Mouse (Mus musculus) embryonic facial prominence, embryonic 15.5 days (tissue): ENCODE results near the gene Brd3. TPM values are rescaled to one million over a fixed set of nuclear protein-coding genes. Genes with fewer than 3 reads are reported as not detected.
A peak's percentile ranks its signal among the peaks of the same experiment; 100 is the strongest.

Source experiments
- ATAC-seq: fragments of 200-750 bp; cut with Nextera tagmentation; 2 replicates; pipeline ENCODE4 v1.8.0; 2017; ENCODE audit warnings: low read depth, moderate TSS enrichment; ENCODE audit not compliant: insufficient number of reproducible peaks, low FRiP score, low TSS enrichment
- H3K27ac ChIP-seq: fragments of 300-500 bp; sonication (generic); replicated peaks from 2 replicates; pipeline ENCODE4 v1.5.1; 2015; ENCODE audit warnings: mild to moderate bottlenecking, inconsistent platforms
- H3K27me3 ChIP-seq: fragments of 300-500 bp; sonication (generic); 2 replicates; pipeline ENCODE4 v1.6.1; 2015; ENCODE audit warnings: inconsistent platforms
- H3K36me3 ChIP-seq: fragments of 300-500 bp; sonication (generic); 2 replicates; pipeline ENCODE4 v1.6.1; 2015; ENCODE audit warnings: mild to moderate bottlenecking, inconsistent platforms
- H3K4me1 ChIP-seq: fragments of 300-500 bp; sonication (generic); 2 replicates; pipeline ENCODE4 v1.6.1; 2015; ENCODE audit warnings: inconsistent platforms
- H3K4me2 ChIP-seq: fragments of 300-500 bp; sonication (generic); replicated peaks from 2 replicates; pipeline ENCODE4 v1.6.1; 2015; ENCODE audit warnings: mild to moderate bottlenecking, inconsistent platforms
- H3K4me3 ChIP-seq: fragments of 300-500 bp; sonication (generic); replicated peaks from 2 replicates; pipeline ENCODE4 v1.5.1; 2015; ENCODE audit warnings: mild to moderate bottlenecking, inconsistent platforms
- H3K9ac ChIP-seq: fragments of 300-500 bp; sonication (generic); 2 replicates; pipeline ENCODE4 v1.6.1; 2015; ENCODE audit warnings: inconsistent platforms
- H3K9me3 ChIP-seq: fragments of 300-500 bp; sonication (generic); replicated peaks from 2 replicates; pipeline ENCODE4 v1.6.1; 2016; ENCODE audit warnings: inconsistent platforms
- WGBS: fragments of 180-500 bp; shearing (Covaris S2); methylation state at CpG from one replicate; pipeline ENCODE4 v1.1.7; 2015; 5-methylcytosine and 5-hydroxymethylcytosine counted together
- polyA plus RNA-seq: library from polyadenylated mRNA; unstranded; fragments of >200 nt; fragmentation: Nextera tagmentation; extraction: Ambion mirVana; gene quantifications from 2 replicates; pipeline ENCODE4 v1.2.1, GENCODE M21; 2015

Brd3 gene
- polyA plus RNA-seq, 1 experiment from 2014 or later, result 121 TPM

GRCm38 (mm10) chr2:27442708-27443449 lies 64.6 kb downstream of the Brd3 start:
- peak overlapping the region; percentile 69 for H3K4me3 ChIP-seq
- H3K9ac ChIP-seq, result peak overlapping the region; percentile 74
- no peaks in the 10 kb centered on the region for H3K27me3 ChIP-seq
- H3K27ac ChIP-seq, result peak overlapping the region; percentile 63
- 31% methylated on average over 20 of the region's 20 CpGs for WGBS
- ATAC-seq, result peak; percentile 23
- peaks cover 28% of the 10 kb centered on the region for H3K4me1 ChIP-seq
- H3K4me2 ChIP-seq, result peak overlapping the region; percentile 79
- no peaks in the 10 kb centered on the region for H3K9me3 ChIP-seq
- H3K36me3 ChIP-seq, result peaks cover 30% of the 10 kb centered on the region

- H3K4me3 ChIP-seq, result peak within 1 kb of the TSS; percentile 69
- no peaks in the 10 kb centered on the region for H3K27me3 ChIP-seq
- H3K9me3 ChIP-seq, result no peaks in the 10 kb centered on the region
- ATAC-seq, result peak; percentile 91
- WGBS, result 2% methylated on average over 36 of the region's 36 CpGs
- peaks cover 28% of the 10 kb centered on the region for H3K4me1 ChIP-seq
- H3K9ac ChIP-seq, result peak within 1 kb of the TSS; percentile 74
- peak within 1 kb of the TSS; percentile 88 for H3K27ac ChIP-seq
- peak within 1 kb of the TSS; percentile 79 for H3K4me2 ChIP-seq
- peaks cover 24% of the 10 kb centered on the region for H3K36me3 ChIP-seq
Observed at GRCm38 (mm10) chr2:27441767-27442707, 65.4 kb downstream of the Brd3 start, which contains the start of gene Brd3os. Brd3os (plus strand) TSS chr2:27442324.

GRCm38 (mm10) chr2:27438281-27438680 lies 69.2 kb downstream of the Brd3 start:
- Histone ChIP-seq H3K9me3 (no peaks in the 10 kb centered on the region), H3K27ac (no peak overlapping the region), H3K9ac (no peak overlapping the region), H3K4me2 (no peak overlapping the region), H3K4me3 (no peak overlapping the region), H3K36me3 (no peaks in the 10 kb centered on the region), H3K4me1 (peaks cover 21% of the 10 kb centered on the region), H3K27me3 (no peaks in the 10 kb centered on the region)
- WGBS, result 21% methylated on average over 11 of the region's 11 CpGs
- ATAC-seq, result no peak

- Histone ChIP-seq H3K4me3 (no peak overlapping the region), H3K4me1 (peaks cover 17% of the 10 kb centered on the region), H3K4me2 (no peak overlapping the region), H3K9ac (no peak overlapping the region), H3K9me3 (no peaks in the 10 kb centered on the region), H3K36me3 (no peaks in the 10 kb centered on the region), H3K27ac (no peak overlapping the region), H3K27me3 (no peaks in the 10 kb centered on the region)
- 81% methylated on average over 1 of the region's 1 CpGs for WGBS
- ATAC-seq, result no peak
Observed at GRCm38 (mm10) chr2:27437876-27438275, 69.6 kb downstream of the Brd3 start.

GRCm38 (mm10) chr2:27432599-27432998 lies 74.9 kb downstream of the Brd3 start:
- 72% methylated on average over 2 of the region's 2 CpGs for WGBS
- no peak overlapping the region for H3K4me3 ChIP-seq
- no peaks in the 10 kb centered on the region for H3K9me3 ChIP-seq
- H3K27ac ChIP-seq, result no peak overlapping the region
- H3K4me1 ChIP-seq, result peaks cover 5% of the 10 kb centered on the region
- H3K4me2 ChIP-seq, result no peak overlapping the region
- ATAC-seq, result no peak
- H3K9ac ChIP-seq, result no peak overlapping the region
- H3K27me3 ChIP-seq, result no peaks in the 10 kb centered on the region
- H3K36me3 ChIP-seq, result no peaks in the 10 kb centered on the region

GRCm38 (mm10) chr2:27430621-27431020 lies 76.8 kb downstream of the Brd3 start:
- H3K27me3 ChIP-seq, result no peaks in the 10 kb centered on the region
- peaks cover 14% of the 10 kb centered on the region for H3K4me1 ChIP-seq
- H3K9ac ChIP-seq, result no peak overlapping the region
- no peak for ATAC-seq
- 85% methylated on average over 7 of the region's 7 CpGs for WGBS
- H3K4me2 ChIP-seq, result no peak overlapping the region
- no peak overlapping the region for H3K27ac ChIP-seq
- no peaks in the 10 kb centered on the region for H3K9me3 ChIP-seq
- H3K36me3 ChIP-seq, result no peaks in the 10 kb centered on the region
- H3K4me3 ChIP-seq, result no peak overlapping the region

GRCm38 (mm10) chr2:27428071-27428470 lies 79.4 kb downstream of the Brd3 start:
- H3K4me2 ChIP-seq, result peak overlapping the region; percentile 10; the same call in 1 of the 2 replicates
- no peaks in the 10 kb centered on the region for H3K36me3 ChIP-seq
- H3K9me3 ChIP-seq, result no peaks in the 10 kb centered on the region
- H3K27me3 ChIP-seq, result no peaks in the 10 kb centered on the region
- H3K9ac ChIP-seq, result no peak overlapping the region
- no peak for ATAC-seq
- WGBS, result 1% methylated on average over 4 of the region's 4 CpGs
- H3K4me3 ChIP-seq, result no peak overlapping the region
- H3K27ac ChIP-seq, result 0 out of 2 replicates have a peak overlapping the region, but pooled peaks have one; percentile 17
- H3K4me1 ChIP-seq, result peaks cover 34% of the 10 kb centered on the region

- Histone ChIP-seq H3K27ac (peak within 1 kb of the TSS; percentile 75), H3K36me3 (no peaks in the 10 kb centered on the region), H3K9ac (peak within 1 kb of the TSS; percentile 64), H3K4me1 (peaks cover 42% of the 10 kb centered on the region), H3K27me3 (no peaks in the 10 kb centered on the region), H3K9me3 (no peaks in the 10 kb centered on the region), H3K4me3 (peak within 1 kb of the TSS; percentile 73), H3K4me2 (peak within 1 kb of the TSS; percentile 97)
- 1% methylated on average over 57 of the region's 58 CpGs for WGBS
- ATAC-seq, result peak; percentile 94
Observed at GRCm38 (mm10) chr2:27426855-27427457, 80.5 kb downstream of the Brd3 start, which contains the start of gene Vav2. Vav2 (minus strand) TSS chr2:27427033.

GRCm38 (mm10) chr2:27426406-27426854 lies 81.0 kb downstream of the Brd3 start:
- Histone ChIP-seq H3K9ac (peak overlapping the region; percentile 64), H3K4me1 (peaks cover 47% of the 10 kb centered on the region), H3K4me3 (peak overlapping the region; percentile 73), H3K9me3 (no peaks in the 10 kb centered on the region), H3K4me2 (peak overlapping the region; percentile 97), H3K27ac (peak overlapping the region; percentile 75), H3K36me3 (no peaks in the 10 kb centered on the region), H3K27me3 (no peaks in the 10 kb centered on the region)
- ATAC-seq, result peak; percentile 25
- under 1% methylated on average over 53 of the region's 64 CpGs for WGBS

GRCm38 (mm10) chr2:27425751-27426405 lies 81.6 kb downstream of the Brd3 start:
- WGBS, result under 1% methylated on average over 55 of the region's 60 CpGs
- ATAC-seq, result peak; percentile 9; the same call in 1 of the 2 replicates
- Histone ChIP-seq H3K4me1 (peaks cover 52% of the 10 kb centered on the region), H3K4me3 (peak overlapping the region; percentile 73), H3K27me3 (no peaks in the 10 kb centered on the region), H3K9me3 (no peaks in the 10 kb centered on the region), H3K36me3 (no peaks in the 10 kb centered on the region), H3K9ac (peak overlapping the region; percentile 64), H3K4me2 (peak overlapping the region; percentile 97), H3K27ac (peak overlapping the region; percentile 75; the same call in 1 of the 2 replicates)
